Mouse (Mus musculus) MEL (cell line): ENCODE data around the gene Pkdcc. TPM values are rescaled to one million over a fixed set of nuclear protein-coding genes. Genes with fewer than 3 reads are reported as not detected.

Experiments
- DNase-seq: peaks from one replicate; pipeline ENCODE4 v3.0.0; 2011; ENCODE audit warnings: low read depth, low spot score
- H3K27ac ChIP-seq: 2 replicates; pipeline ENCODE4 v1.5.1; 2012; ENCODE audit warnings: low read depth, mild to moderate bottlenecking, control low read depth, low read length, moderate library complexity; ENCODE audit not compliant: control insufficient read depth
- H3K27me3 ChIP-seq, 2 experiments: fragments of 150-350 bp in 1 of 2; sonication (generic) in 1 of 2; 2 replicates each; pipeline ENCODE4 v1.6.1; 2012; ENCODE audit warnings: low read length in 2 of 2, mild to moderate bottlenecking in 2 of 2, improper control_type of control experiment in 1 of 2, moderate library complexity in 1 of 2; ENCODE audit not compliant: insufficient read depth in 2 of 2, control insufficient read depth in 1 of 2
- H3K36me3 ChIP-seq, 2 experiments: 2 replicates each; pipeline ENCODE4 v1.6.1; 2012 to 2014; ENCODE audit warnings: low read length in 2 of 2, improper control_type of control experiment in 1 of 2, inconsistent platforms in 1 of 2, mild to moderate bottlenecking in 1 of 2; ENCODE audit not compliant: insufficient read depth in 2 of 2, control insufficient read depth in 1 of 2
- H3K4me1 ChIP-seq, 2 experiments: fragments of 150-350 bp in 1 of 2; sonication (generic) in 1 of 2; 2 replicates each; pipeline ENCODE4 v1.6.1; 2012; ENCODE audit warnings: low read length in 2 of 2, improper control_type of control experiment in 1 of 2, mild to moderate bottlenecking in 1 of 2; ENCODE audit not compliant: insufficient read depth in 2 of 2, control insufficient read depth in 1 of 2
- H3K4me3 ChIP-seq, 2 experiments: fragments of 150-350 bp in 1 of 2; sonication (generic) in 1 of 2; 2 replicates each; pipeline ENCODE4 v1.5.1; 2012; ENCODE audit warnings: low read depth in 2 of 2, low read length in 2 of 2, mild to moderate bottlenecking in 2 of 2, moderate library complexity in 2 of 2, control low read depth in 1 of 2, improper control_type of control experiment in 1 of 2; ENCODE audit not compliant: control insufficient read depth in 1 of 2, insufficient read depth in 1 of 2
- H3K79me2 ChIP-seq: 2 replicates; pipeline ENCODE4 v1.6.1; 2012; ENCODE audit warnings: mild to moderate bottlenecking, low read length, moderate library complexity; ENCODE audit not compliant: control insufficient read depth, poor library complexity, insufficient read depth
- H3K9ac ChIP-seq: 2 replicates; pipeline ENCODE4 v1.6.1; 2012; ENCODE audit warnings: low read depth, mild to moderate bottlenecking, control low read depth, low read length, moderate library complexity; ENCODE audit not compliant: control insufficient read depth, poor library complexity, severe bottlenecking
- H3K9me3 ChIP-seq: fragments of 150-350 bp; sonication (generic); replicated peaks from 2 replicates; pipeline ENCODE4 v1.6.1; 2012; ENCODE audit warnings: mild to moderate bottlenecking, low read length, improper control_type of control experiment, moderate library complexity; ENCODE audit not compliant: insufficient read depth
- CHD1 ChIP-seq: IDR thresholded peaks from 2 replicates; pipeline ENCODE4 v1.6.1; 2012; ENCODE audit warnings: low read depth, mild to moderate bottlenecking, inconsistent platforms, low read length, improper control_type of control experiment
- CHD2 ChIP-seq: IDR thresholded peaks from 2 replicates; pipeline ENCODE4 v1.6.1; 2011; ENCODE audit warnings: low read length, improper control_type of control experiment
- CTCF ChIP-seq, 3 experiments: IDR thresholded peaks in 2 of 3; conservative IDR thresholded peaks in 1 of 3; 2 replicates each; pipeline ENCODE4 v1.5.1; 2011 to 2012; ENCODE audit warnings: low read length in 3 of 3, low read depth in 2 of 3, mild to moderate bottlenecking in 2 of 3, improper control_type of control experiment in 1 of 3, inconsistent platforms in 1 of 3, mixed read lengths in 1 of 3, moderate library complexity in 1 of 3; ENCODE audit not compliant: control insufficient read depth in 1 of 3, insufficient read depth in 1 of 3, poor library complexity in 1 of 3, severe bottlenecking in 1 of 3
- E2F4 ChIP-seq: IDR thresholded peaks from 2 replicates; pipeline ENCODE4 v1.6.1; 2011; ENCODE audit warnings: low read depth, low read length, improper control_type of control experiment, borderline replicate concordance
- ELF1 ChIP-seq: IDR thresholded peaks from 2 replicates; pipeline ENCODE4 v1.6.1; 2014; ENCODE audit warnings: low read depth, mild to moderate bottlenecking, inconsistent platforms, low read length, improper control_type of control experiment, moderate library complexity
- EP300 ChIP-seq, 2 experiments: IDR thresholded peaks; 2 replicates each; pipeline ENCODE4 v1.6.1; 2011; ENCODE audit warnings: improper control_type of control experiment in 2 of 2, low read length in 2 of 2, low read depth in 1 of 2, mild to moderate bottlenecking in 1 of 2
- ETS1 ChIP-seq: IDR thresholded peaks from 2 replicates; pipeline ENCODE4 v1.6.1; 2012; ENCODE audit warnings: low read depth, mild to moderate bottlenecking, inconsistent platforms, low read length, improper control_type of control experiment, moderate library complexity
- GABPA ChIP-seq: IDR thresholded peaks from 2 replicates; pipeline ENCODE4 v1.6.1; 2012; ENCODE audit warnings: low read depth, mild to moderate bottlenecking, inconsistent platforms, low read length, improper control_type of control experiment, moderate library complexity
- GATA1 ChIP-seq: IDR thresholded peaks from 2 replicates; pipeline ENCODE4 v1.6.1; 2011; ENCODE audit warnings: low read depth, low read length, improper control_type of control experiment
- HCFC1 ChIP-seq: IDR thresholded peaks from 2 replicates; pipeline ENCODE4 v1.6.1; 2012; ENCODE audit warnings: low read depth, mild to moderate bottlenecking, inconsistent platforms, low read length, improper control_type of control experiment, moderate library complexity
- KAT2A ChIP-seq: conservative IDR thresholded peaks from 2 replicates; pipeline ENCODE4 v1.6.1; 2012; ENCODE audit warnings: low read depth, low read length, improper control_type of control experiment, inconsistent platforms
- MAFK ChIP-seq: IDR thresholded peaks from 2 replicates; pipeline ENCODE4 v1.6.1; 2011; ENCODE audit warnings: low read depth, mild to moderate bottlenecking, low read length, improper control_type of control experiment, borderline replicate concordance
- MEF2A ChIP-seq: IDR thresholded peaks from 2 replicates; pipeline ENCODE4 v1.6.1; 2014; ENCODE audit warnings: low read depth, mild to moderate bottlenecking, inconsistent platforms, low read length, improper control_type of control experiment; ENCODE audit not compliant: poor library complexity, insufficient replicate concordance, severe bottlenecking; ENCODE audit errors: extremely low read depth
- MYC ChIP-seq: IDR thresholded peaks from 2 replicates; pipeline ENCODE4 v1.6.1; 2011; ENCODE audit warnings: low read depth, mild to moderate bottlenecking, low read length, improper control_type of control experiment, moderate library complexity
- NRF1 ChIP-seq: IDR thresholded peaks from 2 replicates; pipeline ENCODE4 v1.6.1; 2014; ENCODE audit warnings: low read depth, mild to moderate bottlenecking, inconsistent platforms, low read length, improper control_type of control experiment, moderate library complexity; ENCODE audit not compliant: poor library complexity, insufficient read depth, severe bottlenecking
- POLR2A ChIP-seq, 2 experiments: IDR thresholded peaks; 2 replicates each; pipeline ENCODE4 v1.6.1; 2011 to 2012; ENCODE audit warnings: low read length in 2 of 2, mild to moderate bottlenecking in 2 of 2, control low read depth in 1 of 2, improper control_type of control experiment in 1 of 2, low read depth in 1 of 2, moderate library complexity in 1 of 2; ENCODE audit not compliant: control insufficient read depth in 1 of 2, insufficient read depth in 1 of 2, poor library complexity in 1 of 2
- POLR2AphosphoS2 ChIP-seq: IDR thresholded peaks from 2 replicates; pipeline ENCODE4 v1.6.1; 2011; ENCODE audit warnings: low read length, improper control_type of control experiment
- RAD21 ChIP-seq: IDR thresholded peaks from 2 replicates; pipeline ENCODE4 v1.6.1; 2011; ENCODE audit warnings: mild to moderate bottlenecking, low read depth, low read length, improper control_type of control experiment
- RCOR1 ChIP-seq: IDR thresholded peaks from 2 replicates; pipeline ENCODE4 v1.6.1; 2012; ENCODE audit warnings: low read depth, mild to moderate bottlenecking, inconsistent platforms, low read length, improper control_type of control experiment
- SIN3A ChIP-seq: IDR thresholded peaks from 2 replicates; pipeline ENCODE4 v1.6.1; 2012; ENCODE audit warnings: low read length, improper control_type of control experiment, inconsistent platforms
- SMC3 ChIP-seq: IDR thresholded peaks from 2 replicates; pipeline ENCODE4 v1.6.1; 2011; ENCODE audit warnings: low read depth, low read length, improper control_type of control experiment
- TAL1 ChIP-seq: IDR thresholded peaks from 2 replicates; pipeline ENCODE4 v1.6.1; 2012; ENCODE audit warnings: mild to moderate bottlenecking, inconsistent platforms, low read length, moderate library complexity, mixed read lengths
- TBP ChIP-seq: IDR thresholded peaks from 2 replicates; pipeline ENCODE4 v1.8.0; 2011; ENCODE audit warnings: low read depth, low read length, improper control_type of control experiment
- TCF12 ChIP-seq: IDR thresholded peaks from 2 replicates; pipeline ENCODE4 v1.6.1; 2014; ENCODE audit warnings: low read depth, mild to moderate bottlenecking, inconsistent platforms, low read length, improper control_type of control experiment, moderate library complexity
- UBTF ChIP-seq: IDR thresholded peaks from 2 replicates; pipeline ENCODE4 v1.6.1; 2012; ENCODE audit warnings: low read depth, mild to moderate bottlenecking, inconsistent platforms, low read length, improper control_type of control experiment, moderate library complexity, borderline replicate concordance; ENCODE audit not compliant: insufficient read depth
- ZC3H11A ChIP-seq: IDR thresholded peaks from 2 replicates; pipeline ENCODE4 v1.6.1; 2012; ENCODE audit warnings: low read depth, mild to moderate bottlenecking, inconsistent platforms, low read length, improper control_type of control experiment
- ZMIZ1 ChIP-seq: IDR thresholded peaks from 2 replicates; pipeline ENCODE4 v1.6.1; 2012; ENCODE audit warnings: low read depth, mild to moderate bottlenecking, inconsistent platforms, low read length, improper control_type of control experiment, moderate library complexity
- ZNF384 ChIP-seq: IDR thresholded peaks from 2 replicates; pipeline ENCODE4 v1.6.1; 2012; ENCODE audit warnings: low read depth, mild to moderate bottlenecking, inconsistent platforms, low read length, improper control_type of control experiment
- polyA plus RNA-seq, 2 experiments: library from polyadenylated mRNA; stranded (reverse) in 1 of 2; unstranded in 1 of 2; fragments of >175 nt in 1 of 2; fragments of >200 nt in 1 of 2; gene quantifications; 2 replicates each; pipeline versions ENCODE4 v1.2.1 to v1.2.4; 2012; ENCODE audit warnings: low replicate concordance in 2 of 2, low read depth in 1 of 2; ENCODE audit not compliant: insufficient read length in 2 of 2, insufficient read depth in 1 of 2, missing spikeins in 1 of 2
- total RNA-seq: library from RNA; depleted of rRNA; stranded (reverse); fragments of 300-350 nt; gene quantifications from 2 replicates; pipeline ENCODE4 v1.2.3, GENCODE M21; 2012

Gene Pkdcc
- total and polyA plus RNA-seq, 3 experiments: not detected

GRCm38 (mm10) chr17:83253051-83253649, 38.1 kb downstream of the Pkdcc start:
- H3K79me2 ChIP-seq: no peaks in the 10 kb centered on the region
- TF ChIP-seq RCOR1 (no peak), UBTF (no peak), CHD1 (no peak), NRF1 (no peak), POLR2A (IDR thresholded peaks at IDR 0.05; ENCODE audit: control insufficient read depth in 1 of 2, insufficient read depth in 1 of 2, low read depth in 1 of 2, low read length in 2 of 2, poor library complexity in 1 of 2) (no peak), SIN3A (no peak), ZC3H11A (peak; percentile 32; the same call in 1 of the 2 replicates), RAD21 (peak; percentile 64), SMC3 (peak; percentile 66), GABPA (no peak), GATA1 (no peak), MEF2A (no peak), CTCF (IDR thresholded peaks at IDR 0.05 in 2 of 3, conservative IDR thresholded peaks at IDR 0.05 in 1 of 3; ENCODE audit: control insufficient read depth in 1 of 3, insufficient read depth in 1 of 3, low read depth in 2 of 3, low read length in 3 of 3, poor library complexity in 1 of 3, severe bottlenecking in 1 of 3) (peak; percentile 20 to 63 (median 62); a peak in 5 of 6 replicates), POLR2AphosphoS2 (no peak), TAL1 (no peak), EP300 (IDR thresholded peaks at IDR 0.05; ENCODE audit: low read depth in 1 of 2, low read length in 2 of 2) (no peak), MAFK (no peak), CHD2 (no peak)
- no peaks in the 10 kb centered on the region for H3K9me3 ChIP-seq
- peak; percentile 66 for DNase-seq
- H3K4me3 ChIP-seq: 0 out of 4 replicates have a peak overlapping the region, but pooled peaks of 1 of the 2 experiments have one; percentile 29
- H3K4me1 ChIP-seq: no peaks in the 10 kb centered on the region
- H3K9ac ChIP-seq: no peak overlapping the region
- H3K27me3 ChIP-seq: no peaks in the 10 kb centered on the region; a peak in 2 of 4 replicates
- no peak overlapping the region for H3K27ac ChIP-seq
- no peaks in the 10 kb centered on the region for H3K36me3 ChIP-seq

GRCm38 (mm10) chr17:83267202-83268128, 52.4 kb downstream of the Pkdcc start:
- Histone ChIP-seq H3K4me3 (peak overlapping the region; percentile 42 to 47), H3K79me2 (no peaks in the 10 kb centered on the region), H3K36me3 (no peaks in the 10 kb centered on the region; a peak in 1 of 4 replicates), H3K9ac (no peak overlapping the region), H3K9me3 (no peaks in the 10 kb centered on the region), H3K27ac (no peak overlapping the region), H3K4me1 (peaks cover 0 to 6% of the 10 kb centered on the region in 2 experiments; a peak in 1 of 4 replicates), H3K27me3 (peaks cover 0 to under 1% of the 10 kb centered on the region in 2 experiments; a peak in 1 of 4 replicates)
- peak; percentile 96 for DNase-seq
- TF ChIP-seq TBP (no peak), TCF12 (no peak), POLR2AphosphoS2 (no peak), MYC (peak; percentile 79), ZNF384 (peak; percentile 73), TAL1 (no peak), RAD21 (no peak), MEF2A (no peak), CHD1 (no peak), E2F4 (no peak), HCFC1 (0 out of 2 replicates have a peak, but pooled peaks have one; percentile 34), CHD2 (peak; percentile 80), ETS1 (peak; percentile 60; the same call in 1 of the 2 replicates), ELF1 (peak; percentile 82), ZC3H11A (no peak), UBTF (no peak), ZMIZ1 (no peak), GATA1 (no peak), KAT2A (no peak)
